Mouse (Mus musculus) lung, embryonic 16.5 days (tissue): ENCODE data around the gene AI413582. TPM values are rescaled to one million over a fixed set of nuclear protein-coding genes. Genes with fewer than 3 reads are reported as not detected.

ENCODE experiments used
- ATAC-seq: fragments of 200-750 bp; cut with Nextera tagmentation; 2 replicates; pipeline ENCODE4 v1.8.0; 2017; ENCODE audit warnings: low read depth, mild to moderate bottlenecking, moderate library complexity
- H3K27ac ChIP-seq: fragments of 300-500 bp; sonication (generic); 2 replicates; pipeline ENCODE4 v1.5.1; 2014; ENCODE audit warnings: mild to moderate bottlenecking, control low read depth, low read length
- H3K27me3 ChIP-seq: fragments of 300-500 bp; sonication (generic); 2 replicates; pipeline ENCODE4 v1.6.1; 2014; ENCODE audit warnings: low read depth, low read length, mixed read lengths; ENCODE audit not compliant: control insufficient read depth, insufficient read depth
- H3K36me3 ChIP-seq: fragments of 300-500 bp; sonication (generic); 2 replicates; pipeline ENCODE4 v1.6.1; 2014; ENCODE audit warnings: low read length; ENCODE audit not compliant: control insufficient read depth, insufficient read depth
- H3K4me1 ChIP-seq: fragments of 300-500 bp; sonication (generic); replicated peaks from 2 replicates; pipeline ENCODE4 v1.6.1; 2014; ENCODE audit warnings: low read length, mixed read lengths; ENCODE audit not compliant: control insufficient read depth, insufficient read depth
- H3K4me2 ChIP-seq: fragments of 300-500 bp; sonication (generic); 2 replicates; pipeline ENCODE4 v1.6.1; 2014; ENCODE audit warnings: low read depth, low read length, control low read depth
- H3K4me3 ChIP-seq: fragments of 300-500 bp; sonication (generic); 2 replicates; pipeline ENCODE4 v1.5.1; 2014; ENCODE audit warnings: mild to moderate bottlenecking, low read length, control low read depth
- H3K9ac ChIP-seq: fragments of 300-500 bp; sonication (generic); 2 replicates; pipeline ENCODE4 v1.6.1; 2014; ENCODE audit warnings: low read length, control low read depth
- H3K9me3 ChIP-seq: fragments of 300-500 bp; sonication (generic); 2 replicates; pipeline ENCODE4 v1.6.1; 2016; ENCODE audit warnings: low read length; ENCODE audit not compliant: control insufficient read depth
- WGBS: fragments of 180-500 bp; shearing (Covaris S2); extraction: QIAGEN DNeasy Blood & Tissue Kit; methylation state at CpG from one replicate; pipeline ENCODE4 v1.1.7; 2014; 5-methylcytosine and 5-hydroxymethylcytosine counted together
- polyA plus RNA-seq: library from polyadenylated mRNA; unstranded; fragments of >200 nt; fragmentation: Nextera tagmentation; extraction: Ambion mirVana; gene quantifications from 2 replicates; pipeline ENCODE4 v1.2.1, GENCODE M21; 2015

Gene AI413582
- polyA plus RNA-seq, 1 experiment from 2014 or later, result 17.6 TPM

GRCm38 (mm10) chr17:27554062-27554960, 11.2 kb downstream of the AI413582 start:
- Histone ChIP-seq H3K4me3 (peak overlapping the region; percentile 83), H3K27me3 (no peaks in the 10 kb centered on the region; the same call in 1 of the 2 replicates), H3K4me1 (peaks cover 25% of the 10 kb centered on the region), H3K27ac (peak overlapping the region; percentile 98), H3K9me3 (no peaks in the 10 kb centered on the region), H3K36me3 (no peaks in the 10 kb centered on the region), H3K9ac (peak overlapping the region; percentile 88), H3K4me2 (peak overlapping the region; percentile 85)
- no peak for ATAC-seq
- WGBS, result 48% methylated on average over 20 of the region's 20 CpGs

DNA sequence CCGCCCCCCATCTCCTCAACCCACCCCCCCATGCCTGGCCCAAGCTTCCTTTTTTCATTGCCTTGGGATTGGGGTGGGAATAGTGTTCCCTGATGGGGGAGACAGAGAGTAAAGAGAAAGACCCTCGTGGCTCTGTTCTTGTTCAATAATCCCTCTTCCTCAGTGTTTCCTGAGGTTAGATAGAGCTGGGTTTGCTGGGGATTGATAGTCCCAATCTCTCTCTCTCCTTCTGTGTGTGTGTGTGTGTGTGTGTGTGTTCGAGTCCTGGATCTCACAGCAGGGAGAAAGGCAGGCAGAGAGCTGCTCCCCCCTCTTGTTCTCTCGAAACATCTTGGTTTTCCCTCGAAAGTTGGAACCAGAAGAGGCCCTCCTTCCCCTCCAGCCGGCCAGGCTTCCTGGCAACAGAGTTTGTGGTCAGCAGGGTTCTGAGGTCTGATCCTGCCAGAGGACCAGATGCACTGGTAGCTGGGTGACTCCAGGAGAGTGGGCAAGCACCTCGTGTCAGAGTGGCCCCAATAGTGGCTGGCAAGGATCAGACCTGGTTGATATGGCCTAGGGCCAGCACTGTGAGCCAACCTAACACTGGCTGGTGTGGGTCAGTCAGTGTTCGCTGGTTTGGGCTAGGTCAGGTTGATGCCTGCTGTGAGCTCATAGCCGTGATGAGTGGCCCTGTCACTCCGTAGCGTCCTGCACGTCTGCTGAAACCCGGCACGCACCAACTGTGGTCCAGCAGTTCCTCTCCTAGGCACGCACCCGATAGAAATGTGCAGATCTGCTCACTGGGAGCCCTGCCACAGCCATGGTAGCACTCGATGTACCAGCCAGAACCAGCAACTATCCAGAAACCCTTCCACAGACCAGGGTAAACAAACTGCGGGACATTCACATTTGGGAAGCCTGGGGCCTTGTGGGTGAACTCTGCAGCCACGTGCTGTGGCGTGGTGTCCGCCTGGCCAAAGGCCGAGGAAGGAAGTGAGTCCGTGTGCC, 13.0 kb downstream of the AI413582 start:
- no peaks in the 10 kb centered on the region for H3K9me3 ChIP-seq
- no peak overlapping the region for H3K4me2 ChIP-seq
- no peak overlapping the region for H3K27ac ChIP-seq
- ATAC-seq, result no peak
- peaks cover 15% of the 10 kb centered on the region for H3K4me1 ChIP-seq
- H3K36me3 ChIP-seq, result no peaks in the 10 kb centered on the region
- WGBS, result 73% methylated on average over 23 of the region's 23 CpGs
- no peaks in the 10 kb centered on the region for H3K27me3 ChIP-seq
- no peak overlapping the region for H3K4me3 ChIP-seq
- H3K9ac ChIP-seq, result no peak overlapping the region

DNA sequence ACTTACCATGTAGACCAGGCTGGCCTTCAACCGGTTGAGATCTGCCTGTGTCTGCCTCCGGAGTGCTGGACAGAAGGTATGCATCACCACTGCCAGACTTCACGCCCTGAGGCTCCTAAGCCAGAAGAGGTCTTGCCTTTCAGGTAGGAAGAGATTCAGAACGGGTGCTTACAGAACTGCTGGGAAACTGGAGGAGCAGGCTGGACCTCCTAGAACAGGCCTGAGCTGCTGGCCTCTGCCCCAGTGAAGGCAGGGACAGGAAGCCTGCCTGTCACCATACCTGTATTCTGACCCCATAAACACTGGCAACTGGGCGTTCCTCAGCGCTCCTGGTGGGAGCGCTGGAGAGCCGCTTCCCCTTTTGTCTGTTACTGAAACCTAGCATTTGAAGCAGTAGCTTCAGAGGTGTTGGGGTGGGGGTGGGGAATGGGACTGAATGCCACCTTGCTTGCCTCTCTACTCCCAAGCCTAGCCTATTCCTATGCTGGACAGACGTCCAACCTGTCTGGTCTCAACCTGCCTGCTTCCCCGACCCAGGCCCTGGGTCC, 14.1 kb downstream of the AI413582 start:
- WGBS, result 58% methylated on average over 10 of the region's 10 CpGs
- no peak overlapping the region for H3K27ac ChIP-seq
- H3K4me3 ChIP-seq, result no peak overlapping the region
- H3K36me3 ChIP-seq, result no peaks in the 10 kb centered on the region
- no peaks in the 10 kb centered on the region for H3K27me3 ChIP-seq
- H3K4me1 ChIP-seq, result peaks cover 13% of the 10 kb centered on the region
- H3K9me3 ChIP-seq, result no peaks in the 10 kb centered on the region
- H3K4me2 ChIP-seq, result no peak overlapping the region
- H3K9ac ChIP-seq, result no peak overlapping the region
- ATAC-seq, result no peak

DNA sequence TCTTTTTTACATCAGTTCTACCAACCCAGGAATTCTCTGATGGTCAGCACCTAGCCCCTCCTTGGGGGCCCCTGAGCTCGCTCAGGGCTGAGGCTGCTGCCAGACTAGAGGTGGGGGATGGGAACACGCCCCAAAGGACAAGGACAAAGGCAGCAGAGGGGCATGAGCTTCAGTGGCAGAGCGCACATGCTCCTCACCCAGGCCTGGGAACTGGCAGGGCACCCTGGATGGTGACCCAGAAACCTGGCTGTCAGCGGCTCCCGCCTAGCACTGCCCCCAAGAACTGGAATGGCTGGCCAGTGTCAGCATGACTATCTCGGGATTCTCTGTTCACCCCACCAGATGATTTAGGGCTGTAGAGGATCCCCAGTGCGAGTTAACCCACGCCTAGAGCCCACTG, 16.3 kb downstream of the AI413582 start:
- peaks cover 2% of the 10 kb centered on the region; the same call in 1 of the 2 replicates for H3K4me1 ChIP-seq
- H3K27me3 ChIP-seq, result no peaks in the 10 kb centered on the region
- ATAC-seq, result no peak
- WGBS, result 60% methylated on average over 8 of the region's 8 CpGs
- no peak overlapping the region for H3K4me2 ChIP-seq
- no peak overlapping the region for H3K4me3 ChIP-seq
- no peaks in the 10 kb centered on the region for H3K36me3 ChIP-seq
- H3K9ac ChIP-seq, result no peak overlapping the region
- no peak overlapping the region for H3K27ac ChIP-seq
- H3K9me3 ChIP-seq, result no peaks in the 10 kb centered on the region

- Histone ChIP-seq H3K9ac (no peak overlapping the region), H3K9me3 (no peaks in the 10 kb centered on the region), H3K36me3 (no peaks in the 10 kb centered on the region), H3K27ac (no peak overlapping the region), H3K4me1 (0 out of 2 replicates have a peak, but pooled peaks cover 2% of the 10 kb centered on the region), H3K27me3 (no peaks in the 10 kb centered on the region), H3K4me2 (no peak overlapping the region), H3K4me3 (no peak overlapping the region)
- ATAC-seq, result 0 out of 2 replicates have a peak, but pooled peaks have one; percentile 34
- WGBS, result 52% methylated on average over 9 of the region's 9 CpGs
Measured at GRCm38 (mm10) chr17:27547253-27547868, 18.2 kb downstream of the AI413582 start.

DNA sequence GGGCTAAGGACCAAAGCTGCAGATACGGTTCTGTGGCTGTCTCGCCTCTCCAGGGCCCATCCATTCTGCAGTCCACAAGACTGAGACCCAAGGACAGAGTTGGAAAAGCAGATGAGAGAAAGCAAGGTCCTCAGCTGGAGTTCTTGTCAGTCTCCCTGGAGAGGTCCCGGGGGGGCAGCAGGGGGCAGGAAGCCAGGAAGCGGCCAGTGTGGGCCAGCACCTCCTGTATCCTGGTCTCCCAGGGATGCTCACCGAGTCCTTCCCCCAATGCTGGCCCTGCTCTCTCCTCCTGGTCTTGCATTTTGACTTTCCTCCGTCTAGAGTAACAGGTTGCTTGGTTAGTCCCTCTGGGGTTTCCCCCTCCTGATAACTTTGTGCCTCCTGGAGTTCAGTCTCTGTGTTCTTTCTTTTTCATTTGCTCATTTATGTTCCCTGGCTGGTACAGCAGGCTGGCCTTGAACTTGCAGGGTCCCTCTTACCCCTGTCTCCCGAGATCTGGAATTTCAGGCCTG, 18.9 kb downstream of the AI413582 start:
- ATAC-seq, result no peak
- Histone ChIP-seq H3K9ac (no peak overlapping the region), H3K4me3 (no peak overlapping the region), H3K4me2 (no peak overlapping the region), H3K27me3 (no peaks in the 10 kb centered on the region), H3K27ac (no peak overlapping the region), H3K36me3 (no peaks in the 10 kb centered on the region), H3K4me1 (0 out of 2 replicates have a peak, but pooled peaks cover 2% of the 10 kb centered on the region), H3K9me3 (no peaks in the 10 kb centered on the region)
- 64% methylated on average over 7 of the region's 7 CpGs for WGBS

- H3K9me3 ChIP-seq, result no peaks in the 10 kb centered on the region
- H3K4me3 ChIP-seq, result no peak overlapping the region
- 33% methylated on average over 12 of the region's 12 CpGs for WGBS
- H3K27ac ChIP-seq, result no peak overlapping the region
- no peak for ATAC-seq
- no peak overlapping the region for H3K9ac ChIP-seq
- H3K27me3 ChIP-seq, result no peaks in the 10 kb centered on the region
- no peaks in the 10 kb centered on the region for H3K36me3 ChIP-seq
- no peak overlapping the region for H3K4me2 ChIP-seq
- 0 out of 2 replicates have a peak, but pooled peaks cover 2% of the 10 kb centered on the region for H3K4me1 ChIP-seq
Measured at GRCm38 (mm10) chr17:27545991-27546390, 19.6 kb downstream of the AI413582 start.

DNA sequence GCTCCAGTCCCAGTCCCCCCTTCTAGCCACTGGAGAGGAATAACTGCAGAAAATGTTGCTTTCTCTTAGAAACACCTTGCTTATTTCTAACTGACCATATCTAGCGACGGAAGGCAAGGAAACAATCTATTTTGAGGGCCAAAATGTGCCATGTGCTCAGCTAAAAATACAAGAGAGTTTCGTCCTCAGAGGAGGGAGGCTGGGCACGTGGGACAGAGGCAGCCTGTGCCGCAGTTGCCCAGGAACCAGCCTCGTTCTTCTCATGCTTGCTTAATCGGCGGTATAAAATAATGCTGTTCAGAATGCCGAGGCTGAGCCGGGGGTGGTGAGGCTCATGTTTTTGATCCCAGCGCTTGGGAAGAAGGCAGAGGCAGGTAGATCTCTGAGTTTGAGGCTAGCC, 21.0 kb downstream of the AI413582 start:
- Histone ChIP-seq H3K9ac (no peak overlapping the region), H3K4me2 (no peak overlapping the region)

More for the DNA sequence above, 21.0 kb downstream of the AI413582 start:
- 80% methylated on average over 11 of the region's 11 CpGs for WGBS
- no peak for ATAC-seq
- Histone ChIP-seq H3K36me3 (no peaks in the 10 kb centered on the region), H3K4me1 (0 out of 2 replicates have a peak, but pooled peaks cover 2% of the 10 kb centered on the region), H3K4me3 (no peak overlapping the region), H3K27ac (no peak overlapping the region), H3K9me3 (no peaks in the 10 kb centered on the region), H3K27me3 (no peaks in the 10 kb centered on the region)
